Mouse (Mus musculus) lung, embryonic 15.5 days (tissue): ENCODE results near the gene Birc2. TPM values are rescaled to one million over a fixed set of nuclear protein-coding genes. Genes with fewer than 3 reads are reported as not detected.
A peak's percentile ranks its signal among the peaks of the same experiment; 100 is the strongest.
"Not testable (repeated sequence)": the region's sequence is repeated elsewhere in the genome, so short reads cannot be mapped to it uniquely, and the experiment has no call there.

Source experiments
- ATAC-seq: fragments of 200-750 bp; cut with Nextera tagmentation; 2 replicates; pipeline ENCODE4 v1.8.0; 2017; ENCODE audit warnings: moderate number of reproducible peaks, borderline replicate concordance; ENCODE audit not compliant: low FRiP score, low TSS enrichment; ENCODE audit errors: extremely low read depth
- H3K27ac ChIP-seq: fragments of 300-500 bp; sonication (generic); 2 replicates; pipeline ENCODE4 v1.5.1; 2015; ENCODE audit warnings: moderate library complexity, mild to moderate bottlenecking, inconsistent platforms
- H3K27me3 ChIP-seq: fragments of 300-500 bp; sonication (generic); 2 replicates; pipeline ENCODE4 v1.6.1; 2015; ENCODE audit warnings: inconsistent platforms
- H3K36me3 ChIP-seq: fragments of 300-500 bp; sonication (generic); 2 replicates; pipeline ENCODE4 v1.6.1; 2015; ENCODE audit warnings: inconsistent platforms
- H3K4me1 ChIP-seq: fragments of 300-500 bp; sonication (generic); 2 replicates; pipeline ENCODE4 v1.6.1; 2015; ENCODE audit warnings: inconsistent platforms
- H3K4me2 ChIP-seq: fragments of 300-500 bp; sonication (generic); 2 replicates; pipeline ENCODE4 v1.6.1; 2015; ENCODE audit warnings: inconsistent platforms, mild to moderate bottlenecking, moderate library complexity
- H3K4me3 ChIP-seq: fragments of 300-500 bp; sonication (generic); 2 replicates; pipeline ENCODE4 v1.5.1; 2015; ENCODE audit warnings: mild to moderate bottlenecking, inconsistent platforms
- H3K9ac ChIP-seq: fragments of 300-500 bp; sonication (generic); 2 replicates; pipeline ENCODE4 v1.6.1; 2015; ENCODE audit warnings: inconsistent platforms
- H3K9me3 ChIP-seq: fragments of 300-500 bp; sonication (generic); 2 replicates; pipeline ENCODE4 v1.6.1; 2016; ENCODE audit warnings: inconsistent platforms
- WGBS: fragments of 180-500 bp; shearing (Covaris S2); methylation state at CpG from one replicate; pipeline ENCODE4 v1.1.7; 2015; 5-methylcytosine and 5-hydroxymethylcytosine counted together
- polyA plus RNA-seq: library from polyadenylated mRNA; unstranded; fragments of >200 nt; fragmentation: Nextera tagmentation; extraction: Ambion mirVana; gene quantifications from 2 replicates; pipeline ENCODE4 v1.2.1, GENCODE M21; 2015

Gene Birc2
- polyA plus RNA-seq, 1 experiment from 2014 or later = 33.2 TPM

GRCm38 (mm10) chr9:7867981-7868380 lies 31.1 kb upstream of the Birc2 start:
- no peak for ATAC-seq
- Histone ChIP-seq H3K27me3 (no peaks in the 10 kb centered on the region), H3K27ac (no peak overlapping the region), H3K4me2 (no peak overlapping the region), H3K4me3 (no peak overlapping the region), H3K9ac (no peak overlapping the region), H3K36me3 (no peaks in the 10 kb centered on the region), H3K4me1 (0 out of 2 replicates have a peak, but pooled peaks cover 9% of the 10 kb centered on the region), H3K9me3 (no peaks in the 10 kb centered on the region)
- WGBS = 93% methylated on average over 3 of the region's 3 CpGs

- not testable (repeated sequence) for H3K4me3 ChIP-seq, H3K36me3 ChIP-seq, H3K4me1 ChIP-seq, ATAC-seq, H3K9me3 ChIP-seq, H3K27ac ChIP-seq, H3K4me2 ChIP-seq, H3K9ac ChIP-seq, H3K27me3 ChIP-seq
- WGBS = 86% methylated on average over 2 of the region's 2 CpGs
Observed at GRCm38 (mm10) chr9:7866981-7867380, 30.1 kb upstream of the Birc2 start.

GRCm38 (mm10) chr9:7860976-7861375 lies 24.1 kb upstream of the Birc2 start:
- ATAC-seq = no peak

GRCm38 (mm10) chr9:7855912-7856311 lies 19.0 kb upstream of the Birc2 start:
- Histone ChIP-seq H3K9ac (no peak overlapping the region), H3K9me3 (no peaks in the 10 kb centered on the region), H3K27me3 (no peaks in the 10 kb centered on the region), H3K27ac (no peak overlapping the region), H3K36me3 (no peaks in the 10 kb centered on the region), H3K4me2 (no peak overlapping the region), H3K4me1 (no peaks in the 10 kb centered on the region), H3K4me3 (no peak overlapping the region)
- WGBS = 49% methylated on average over 3 of the region's 3 CpGs
- ATAC-seq = no peak

More at GRCm38 (mm10) chr9:7860976-7861375, 24.1 kb upstream of the Birc2 start:
- Histone ChIP-seq H3K36me3 (no peaks in the 10 kb centered on the region), H3K9ac (no peak overlapping the region), H3K4me1 (no peaks in the 10 kb centered on the region), H3K4me3 (no peak overlapping the region), H3K27ac (no peak overlapping the region), H3K9me3 (no peaks in the 10 kb centered on the region), H3K27me3 (no peaks in the 10 kb centered on the region), H3K4me2 (no peak overlapping the region)
- WGBS = 69% methylated on average over 5 of the region's 5 CpGs

GRCm38 (mm10) chr9:7855374-7855773 lies 18.5 kb upstream of the Birc2 start:
- Histone ChIP-seq H3K9ac (no peak overlapping the region), H3K36me3 (no peaks in the 10 kb centered on the region), H3K27me3 (no peaks in the 10 kb centered on the region), H3K9me3 (no peaks in the 10 kb centered on the region), H3K4me2 (no peak overlapping the region), H3K4me1 (no peaks in the 10 kb centered on the region), H3K27ac (no peak overlapping the region), H3K4me3 (no peak overlapping the region)
- WGBS = 40% methylated on average over 1 of the region's 1 CpGs
- ATAC-seq = no peak

- H3K36me3 ChIP-seq, H3K9me3 ChIP-seq, H3K4me2 ChIP-seq, H3K27ac ChIP-seq, H3K27me3 ChIP-seq, ATAC-seq, H3K4me1 ChIP-seq, H3K4me3 ChIP-seq, H3K9ac ChIP-seq: not testable (repeated sequence)
- 80% methylated on average over 14 of the region's 14 CpGs for WGBS
Observed at GRCm38 (mm10) chr9:7854196-7854595, 17.3 kb upstream of the Birc2 start.

- Histone ChIP-seq H3K27ac (no peak overlapping the region), H3K27me3 (no peaks in the 10 kb centered on the region), H3K36me3 (0 out of 2 replicates have a peak, but pooled peaks cover 2% of the 10 kb centered on the region), H3K4me2 (no peak overlapping the region), H3K4me1 (no peaks in the 10 kb centered on the region), H3K9me3 (no peaks in the 10 kb centered on the region), H3K9ac (no peak overlapping the region), H3K4me3 (no peak overlapping the region)
- 68% methylated on average over 4 of the region's 4 CpGs for WGBS
- ATAC-seq = no peak
Observed at GRCm38 (mm10) chr9:7852346-7853230, 15.7 kb upstream of the Birc2 start.

- H3K9ac ChIP-seq = no peak overlapping the region
- H3K9me3 ChIP-seq = no peaks in the 10 kb centered on the region
- H3K36me3 ChIP-seq = 0 out of 2 replicates have a peak, but pooled peaks cover 2% of the 10 kb centered on the region
- 85% methylated on average over 8 of the region's 8 CpGs for WGBS
- H3K27ac ChIP-seq = no peak overlapping the region
- H3K27me3 ChIP-seq = no peaks in the 10 kb centered on the region
- ATAC-seq = no peak
- H3K4me2 ChIP-seq = no peak overlapping the region
- no peaks in the 10 kb centered on the region for H3K4me1 ChIP-seq
- no peak overlapping the region for H3K4me3 ChIP-seq
Observed at GRCm38 (mm10) chr9:7851841-7852240, 15.0 kb upstream of the Birc2 start.

GRCm38 (mm10) chr9:7848191-7848590 lies 11.3 kb upstream of the Birc2 start:
- no peak for ATAC-seq
- H3K27me3 ChIP-seq = no peaks in the 10 kb centered on the region

GRCm38 (mm10) chr9:7846667-7847199 lies 9.9 kb upstream of the Birc2 start:
- whole genome bisulfite sequencing = 93% methylated on average over 1 of the region's 1 CpGs
- no peak for ATAC-seq
- no peak overlapping the region for H3K4me2 ChIP-seq

More at GRCm38 (mm10) chr9:7848191-7848590, 11.3 kb upstream of the Birc2 start:
- WGBS = 91% methylated on average over 18 of the region's 18 CpGs
- Histone ChIP-seq H3K27ac (no peak overlapping the region), H3K9ac (no peak overlapping the region), H3K9me3 (no peaks in the 10 kb centered on the region), H3K36me3 (0 out of 2 replicates have a peak, but pooled peaks cover 2% of the 10 kb centered on the region), H3K4me2 (no peak overlapping the region), H3K4me1 (peaks cover 8% of the 10 kb centered on the region; the same call in 1 of the 2 replicates), H3K4me3 (no peak overlapping the region)

GRCm38 (mm10) chr9:7845216-7845895 lies 8.5 kb upstream of the Birc2 start:
- H3K36me3 ChIP-seq = 0 out of 2 replicates have a peak, but pooled peaks cover 2% of the 10 kb centered on the region
- no peak overlapping the region for H3K9ac ChIP-seq
- no peaks in the 10 kb centered on the region for H3K9me3 ChIP-seq
- peak; percentile 75 for ATAC-seq
- H3K4me1 ChIP-seq = peaks cover 8% of the 10 kb centered on the region; the same call in 1 of the 2 replicates
- no peaks in the 10 kb centered on the region for H3K27me3 ChIP-seq
- H3K4me3 ChIP-seq = no peak overlapping the region
- no peak overlapping the region for H3K4me2 ChIP-seq
- WGBS = 61% methylated on average over 4 of the region's 4 CpGs
- no peak overlapping the region for H3K27ac ChIP-seq

More at GRCm38 (mm10) chr9:7846667-7847199, 9.9 kb upstream of the Birc2 start:
- Histone ChIP-seq H3K27ac (no peak overlapping the region), H3K4me3 (no peak overlapping the region), H3K4me1 (peaks cover 8% of the 10 kb centered on the region; the same call in 1 of the 2 replicates), H3K9ac (no peak overlapping the region), H3K36me3 (0 out of 2 replicates have a peak, but pooled peaks cover 2% of the 10 kb centered on the region), H3K27me3 (no peaks in the 10 kb centered on the region), H3K9me3 (no peaks in the 10 kb centered on the region)
